Mouse (Mus musculus): ENCODE data around the gene Rmdn2. TPM values are rescaled to one million over a fixed set of nuclear protein-coding genes. Genes with fewer than 3 reads are reported as not detected.

Gene Rmdn2
- total RNA-seq, 2 experiments from 2014 or later, result 11.7 to 11.9 TPM

GRCm38 (mm10) chr17:79610163-79610755 lies 1.4 kb upstream of the Rmdn2 start:
- no peak for DNase-seq (ENCODE audit: extremely low spot score in 1 of 2, low spot score in 2 of 2)
- intact Hi-C loops (cut with DNase I), result no loop called here

- DNase-seq (ENCODE audit: extremely low spot score in 1 of 2, low spot score in 2 of 2), result peak; percentile 55 to 84
- intact Hi-C loops (cut with DNase I), result no loop called here
Observed at GRCm38 (mm10) chr17:79614691-79615588, 3.3 kb downstream of the Rmdn2 start.

- intact Hi-C loops (cut with DNase I), result no loop called here
- DNase-seq (ENCODE audit: extremely low spot score in 1 of 2, low spot score in 2 of 2), result no peak
Observed at GRCm38 (mm10) chr17:79615897-79616296, 4.2 kb downstream of the Rmdn2 start.

GRCm38 (mm10) chr17:79616621-79617020 lies 5.0 kb downstream of the Rmdn2 start:
- no peak for DNase-seq (ENCODE audit: extremely low spot score in 1 of 2, low spot score in 2 of 2)
- intact Hi-C loops (cut with DNase I), result no loop called here

- DNase-seq (ENCODE audit: extremely low spot score in 1 of 2, low spot score in 2 of 2), result no peak
- intact Hi-C loops (cut with DNase I), result no loop called here
Observed at GRCm38 (mm10) chr17:79618455-79618854, 6.8 kb downstream of the Rmdn2 start.

- DNase-seq (ENCODE audit: extremely low spot score in 1 of 2, low spot score in 2 of 2), result no peak
- intact Hi-C loops (cut with DNase I), result no loop called here
Observed at GRCm38 (mm10) chr17:79618984-79619383, 7.3 kb downstream of the Rmdn2 start.

- DNase-seq (ENCODE audit: extremely low spot score in 1 of 2, low spot score in 2 of 2), result no peak
- intact Hi-C loops (cut with DNase I), result no loop called here
Observed at GRCm38 (mm10) chr17:79622050-79622449, 10.4 kb downstream of the Rmdn2 start.

- no peak for DNase-seq (ENCODE audit: extremely low spot score in 1 of 2, low spot score in 2 of 2)
- intact Hi-C loops (cut with DNase I), result no loop called here
Observed at GRCm38 (mm10) chr17:79622574-79622973, 10.9 kb downstream of the Rmdn2 start.

GRCm38 (mm10) chr17:79623841-79624240 lies 12.2 kb downstream of the Rmdn2 start:
- intact Hi-C loops (cut with DNase I), result no loop called here
- DNase-seq (ENCODE audit: extremely low spot score in 1 of 2, low spot score in 2 of 2), result no peak

- DNase-seq (ENCODE audit: extremely low spot score in 1 of 2, low spot score in 2 of 2), result no peak
- intact Hi-C loops (cut with DNase I), result no loop called here
Observed at GRCm38 (mm10) chr17:79626241-79626816, 14.7 kb downstream of the Rmdn2 start.

GRCm38 (mm10) chr17:79649893-79650292 lies 38.2 kb downstream of the Rmdn2 start:
- DNase-seq (ENCODE audit: extremely low spot score in 1 of 2, low spot score in 2 of 2), result no peak
- intact Hi-C loops (cut with DNase I), result no loop called here

GRCm38 (mm10) chr17:79650297-79650696 lies 38.6 kb downstream of the Rmdn2 start:
- no peak for DNase-seq (ENCODE audit: extremely low spot score in 1 of 2, low spot score in 2 of 2)
- intact Hi-C loops (cut with DNase I), result no loop called here

GRCm38 (mm10) chr17:79653171-79653570 lies 41.5 kb downstream of the Rmdn2 start:
- DNase-seq (ENCODE audit: extremely low spot score in 1 of 2, low spot score in 2 of 2), result no peak
- intact Hi-C loops (cut with DNase I), result no loop called here

- no peak for DNase-seq (ENCODE audit: extremely low spot score in 1 of 2, low spot score in 2 of 2)
- intact Hi-C loops (cut with DNase I), result no loop called here
Observed at GRCm38 (mm10) chr17:79654187-79654586, 42.5 kb downstream of the Rmdn2 start.

- DNase-seq (ENCODE audit: extremely low spot score in 1 of 2, low spot score in 2 of 2), result no peak
- intact Hi-C loops (cut with DNase I), result no loop called here
Observed at GRCm38 (mm10) chr17:79657785-79658184, 46.1 kb downstream of the Rmdn2 start.

- intact Hi-C loops (cut with DNase I), result no loop called here
- no peak for DNase-seq (ENCODE audit: extremely low spot score in 1 of 2, low spot score in 2 of 2)
Observed at GRCm38 (mm10) chr17:79658452-79658851, 46.8 kb downstream of the Rmdn2 start.

- intact Hi-C loops (cut with DNase I), result no loop called here
- no peak for DNase-seq (ENCODE audit: extremely low spot score in 1 of 2, low spot score in 2 of 2)
Observed at GRCm38 (mm10) chr17:79658863-79659262, 47.2 kb downstream of the Rmdn2 start.

- intact Hi-C loops (cut with DNase I), result loop anchor here (2.0 to 10.0 kb wide), 2 partner anchors 179 to 353 kb away; no protein-coding TSS in a partner anchor
- peak; percentile 62 to 76 for DNase-seq (ENCODE audit: extremely low spot score in 1 of 2, low spot score in 2 of 2)
Observed at GRCm38 (mm10) chr17:79661387-79661786, 49.7 kb downstream of the Rmdn2 start.

GRCm38 (mm10) chr17:79661848-79662247 lies 50.2 kb downstream of the Rmdn2 start:
- intact Hi-C loops (cut with DNase I), result loop anchor here (2.0 to 10.0 kb wide), 2 partner anchors 179 to 353 kb away; no protein-coding TSS in a partner anchor
- DNase-seq (ENCODE audit: extremely low spot score in 1 of 2, low spot score in 2 of 2), result no peak

Measured in left cerebral cortex, postnatal 10 days (tissue).